Mouse (Mus musculus) liver, postnatal 0 days (tissue): Measurements from ENCODE around the gene Nsg2.

ENCODE experiments used
- CTCF ChIP-seq: sonication (generic); IDR thresholded peaks from 2 replicates; pipeline ENCODE4 v1.5.1; 2016; ENCODE audit warnings: antibody characterized with exemption, low read depth
- EP300 ChIP-seq: IDR thresholded peaks from 2 replicates; pipeline ENCODE4 v1.6.1; 2016; ENCODE audit warnings: antibody characterized with exemption, low read depth, mild to moderate bottlenecking

GRCm38 (mm10) chr11:32013014-32013427 lies 12.8 kb downstream of the Nsg2 start:
- TF ChIP-seq CTCF (no peak), EP300 (no peak)
